Mouse (Mus musculus): ENCODE results near the gene Hdac5. TPM values are rescaled to one million over a fixed set of nuclear protein-coding genes. Genes with fewer than 3 reads are reported as not detected.

The Hdac5 gene
- polyA plus RNA-seq, 1 experiment from 2014 or later = 31.9 TPM

GRCm38 (mm10) chr11:102214430-102215156 is 15.4 kb downstream of the Hdac5 start:
- no peak overlapping the region for H3K4me3 ChIP-seq (ENCODE audit: low read depth, low read length)
- ATAC-seq (ENCODE audit: low FRiP score) (no peak), DNase-seq (ENCODE audit: low spot score, missing footprints) (no peak)
- peaks cover 30% of the 10 kb centered on the region for H3K4me1 ChIP-seq (ENCODE audit: control insufficient read depth, insufficient read depth, low read length)
- H3K4me2 ChIP-seq = no peak overlapping the region
- no peaks in the 10 kb centered on the region for H3K27me3 ChIP-seq (ENCODE audit: control insufficient read depth, insufficient read depth, low read length)
- 73% methylated on average over 10 of the region's 10 CpGs for WGBS
- H3K27ac ChIP-seq (ENCODE audit: low read depth, low read length) = no peak overlapping the region
- H3K9me3 ChIP-seq (ENCODE audit: control insufficient read depth, low read length) = no peaks in the 10 kb centered on the region
- H3K36me3 ChIP-seq (ENCODE audit: control insufficient read depth, insufficient read depth, low read length) = peaks cover 2% of the 10 kb centered on the region; the same call in 1 of the 2 replicates
- H3K9ac ChIP-seq (ENCODE audit: low read length) = no peak overlapping the region

- ATAC-seq (ENCODE audit: low FRiP score) = no peak
- H3K4me1 ChIP-seq (ENCODE audit: control insufficient read depth, insufficient read depth, low read length) = peaks cover 31% of the 10 kb centered on the region
- H3K27ac ChIP-seq (ENCODE audit: low read depth, low read length) = no peak overlapping the region
- H3K9me3 ChIP-seq (ENCODE audit: control insufficient read depth, low read length) = no peaks in the 10 kb centered on the region
- H3K4me2 ChIP-seq = no peak overlapping the region
- no peak overlapping the region for H3K9ac ChIP-seq (ENCODE audit: low read length)
- 82% methylated on average over 18 of the region's 18 CpGs for WGBS
- no peaks in the 10 kb centered on the region for H3K27me3 ChIP-seq (ENCODE audit: control insufficient read depth, insufficient read depth, low read length)
- no peak overlapping the region for H3K4me3 ChIP-seq (ENCODE audit: low read depth, low read length)
- H3K36me3 ChIP-seq (ENCODE audit: control insufficient read depth, insufficient read depth, low read length) = no peaks in the 10 kb centered on the region
- DNase-seq (ENCODE audit: low spot score, missing footprints) = no peak
These were observed 18.0 kb downstream of the Hdac5 start for GRCm38 (mm10) chr11:102211936-102212341.

- Histone ChIP-seq H3K4me3 (ENCODE audit: low read depth, low read length) (no peak overlapping the region), H3K4me1 (ENCODE audit: control insufficient read depth, insufficient read depth, low read length) (peaks cover 27% of the 10 kb centered on the region), H3K9ac (ENCODE audit: low read length) (no peak overlapping the region), H3K9me3 (ENCODE audit: control insufficient read depth, low read length) (no peaks in the 10 kb centered on the region), H3K4me2 (no peak overlapping the region), H3K27me3 (ENCODE audit: control insufficient read depth, insufficient read depth, low read length) (no peaks in the 10 kb centered on the region), H3K36me3 (ENCODE audit: control insufficient read depth, insufficient read depth, low read length) (peaks cover 4% of the 10 kb centered on the region; the same call in 1 of the 2 replicates), H3K27ac (ENCODE audit: low read depth, low read length) (no peak overlapping the region)
- ATAC-seq (ENCODE audit: low FRiP score) (no peak), DNase-seq (ENCODE audit: low spot score, missing footprints) (no peak)
- 69% methylated on average over 5 of the region's 5 CpGs for WGBS
These were observed 19.0 kb downstream of the Hdac5 start for GRCm38 (mm10) chr11:102211011-102211410.

- no peak overlapping the region for H3K27ac ChIP-seq (ENCODE audit: low read depth, low read length)
- ATAC-seq (ENCODE audit: low FRiP score) = no peak
These were observed 19.8 kb downstream of the Hdac5 start for GRCm38 (mm10) chr11:102210185-102210584.

GRCm38 (mm10) chr11:102209742-102210141 is 20.2 kb downstream of the Hdac5 start:
- ATAC-seq (ENCODE audit: low FRiP score) = no peak
- no peak overlapping the region for H3K4me2 ChIP-seq
- H3K4me3 ChIP-seq (ENCODE audit: low read depth, low read length) = no peak overlapping the region
- H3K9me3 ChIP-seq (ENCODE audit: control insufficient read depth, low read length) = no peaks in the 10 kb centered on the region
- no peak overlapping the region for H3K27ac ChIP-seq (ENCODE audit: low read depth, low read length)
- no peaks in the 10 kb centered on the region for H3K27me3 ChIP-seq (ENCODE audit: control insufficient read depth, insufficient read depth, low read length)
- no peak overlapping the region for H3K9ac ChIP-seq (ENCODE audit: low read length)
- peaks cover 4% of the 10 kb centered on the region; the same call in 1 of the 2 replicates for H3K36me3 ChIP-seq (ENCODE audit: control insufficient read depth, insufficient read depth, low read length)
- no peak for DNase-seq (ENCODE audit: low spot score, missing footprints)
- peaks cover 22% of the 10 kb centered on the region for H3K4me1 ChIP-seq (ENCODE audit: control insufficient read depth, insufficient read depth, low read length)
- WGBS = 22% methylated on average over 2 of the region's 2 CpGs

More at GRCm38 (mm10) chr11:102210185-102210584, 19.8 kb downstream of the Hdac5 start:
- no peak overlapping the region for H3K9ac ChIP-seq (ENCODE audit: low read length)
- H3K9me3 ChIP-seq (ENCODE audit: control insufficient read depth, low read length) = no peaks in the 10 kb centered on the region
- peaks cover 4% of the 10 kb centered on the region; the same call in 1 of the 2 replicates for H3K36me3 ChIP-seq (ENCODE audit: control insufficient read depth, insufficient read depth, low read length)
- no peak overlapping the region for H3K4me2 ChIP-seq
- H3K4me3 ChIP-seq (ENCODE audit: low read depth, low read length) = no peak overlapping the region
- H3K27me3 ChIP-seq (ENCODE audit: control insufficient read depth, insufficient read depth, low read length) = no peaks in the 10 kb centered on the region
- H3K4me1 ChIP-seq (ENCODE audit: control insufficient read depth, insufficient read depth, low read length) = peaks cover 24% of the 10 kb centered on the region
- no peak for DNase-seq (ENCODE audit: low spot score, missing footprints)
- WGBS = 77% methylated on average over 3 of the region's 3 CpGs

GRCm38 (mm10) chr11:102208846-102209245 is 21.1 kb downstream of the Hdac5 start:
- no peaks in the 10 kb centered on the region for H3K9me3 ChIP-seq (ENCODE audit: control insufficient read depth, low read length)
- no peak overlapping the region for H3K4me3 ChIP-seq (ENCODE audit: low read depth, low read length)
- peaks cover 9% of the 10 kb centered on the region; the same call in 1 of the 2 replicates for H3K36me3 ChIP-seq (ENCODE audit: control insufficient read depth, insufficient read depth, low read length)
- DNase-seq (ENCODE audit: low spot score, missing footprints) (no peak), ATAC-seq (ENCODE audit: low FRiP score) (no peak)
- H3K27me3 ChIP-seq (ENCODE audit: control insufficient read depth, insufficient read depth, low read length) = no peaks in the 10 kb centered on the region
- no peak overlapping the region for H3K9ac ChIP-seq (ENCODE audit: low read length)
- H3K4me2 ChIP-seq = no peak overlapping the region
- peaks cover 22% of the 10 kb centered on the region for H3K4me1 ChIP-seq (ENCODE audit: control insufficient read depth, insufficient read depth, low read length)
- 20% methylated on average over 4 of the region's 4 CpGs for WGBS
- H3K27ac ChIP-seq (ENCODE audit: low read depth, low read length) = no peak overlapping the region

- Histone ChIP-seq H3K27ac (ENCODE audit: low read depth, low read length) (peak overlapping the region; percentile 44; the same call in 1 of the 2 replicates), H3K9me3 (ENCODE audit: control insufficient read depth, low read length) (no peaks in the 10 kb centered on the region), H3K9ac (ENCODE audit: low read length) (peak overlapping the region; percentile 38; the same call in 1 of the 2 replicates), H3K4me2 (peak overlapping the region; percentile 29; the same call in 1 of the 2 replicates), H3K4me3 (ENCODE audit: low read depth, low read length) (no peak overlapping the region), H3K36me3 (ENCODE audit: control insufficient read depth, insufficient read depth, low read length) (peaks cover 9% of the 10 kb centered on the region; the same call in 1 of the 2 replicates), H3K27me3 (ENCODE audit: control insufficient read depth, insufficient read depth, low read length) (no peaks in the 10 kb centered on the region), H3K4me1 (ENCODE audit: control insufficient read depth, insufficient read depth, low read length) (peaks cover 22% of the 10 kb centered on the region)
- ATAC-seq (ENCODE audit: low FRiP score) (peak; percentile 47), DNase-seq (ENCODE audit: low spot score, missing footprints) (peak; percentile 92)
- 20% methylated on average over 11 of the region's 11 CpGs for WGBS
These were observed 21.9 kb downstream of the Hdac5 start for GRCm38 (mm10) chr11:102207825-102208777.

GRCm38 (mm10) chr11:102206481-102206880 is 23.5 kb downstream of the Hdac5 start:
- no peak for ATAC-seq (ENCODE audit: low FRiP score)
- 66% methylated on average over 26 of the region's 30 CpGs for WGBS
- H3K27ac ChIP-seq (ENCODE audit: low read depth, low read length) = no peak overlapping the region
- no peaks in the 10 kb centered on the region for H3K9me3 ChIP-seq (ENCODE audit: control insufficient read depth, low read length)
- no peak for DNase-seq (ENCODE audit: low spot score, missing footprints)
- H3K4me3 ChIP-seq (ENCODE audit: low read depth, low read length) = no peak overlapping the region
- H3K27me3 ChIP-seq (ENCODE audit: control insufficient read depth, insufficient read depth, low read length) = no peaks in the 10 kb centered on the region
- peaks cover 12% of the 10 kb centered on the region for H3K36me3 ChIP-seq (ENCODE audit: control insufficient read depth, insufficient read depth, low read length)
- H3K9ac ChIP-seq (ENCODE audit: low read length) = no peak overlapping the region
- H3K4me2 ChIP-seq = no peak overlapping the region
- H3K4me1 ChIP-seq (ENCODE audit: control insufficient read depth, insufficient read depth, low read length) = peaks cover 22% of the 10 kb centered on the region
